In the genomic region with DNA sequence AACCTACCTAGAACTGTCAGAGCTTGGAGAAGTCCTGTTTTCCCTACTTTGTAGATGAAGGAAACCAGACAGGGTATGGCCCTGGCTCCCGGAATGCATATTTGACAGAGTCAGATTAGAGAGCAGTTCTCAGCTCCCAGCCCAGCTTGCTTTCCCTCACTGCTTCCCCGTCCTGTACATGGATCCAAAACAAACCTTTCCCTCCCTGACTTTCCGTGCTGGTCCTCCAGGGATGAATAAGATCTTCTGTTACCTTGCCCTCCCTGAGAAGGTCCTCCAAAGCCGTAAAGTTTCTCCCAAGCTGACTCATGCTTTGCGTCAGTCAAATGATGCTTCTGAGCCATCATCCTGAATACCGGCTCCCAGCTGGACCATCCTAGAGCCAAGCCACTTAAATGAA, we compare ENCODE assay signal across 18 mouse cellular contexts.
A peak's percentile ranks its signal among the peaks of the same experiment; 100 is the strongest.
DNase-seq lines count a peak whose midpoint lies in the region; ATAC-seq and TF ChIP-seq lines count a peak whose summit lies in the region.
"Had no signal": no experiment of that assay in that cellular context is flagged by ENCODE, and none has a peak within 500 bp of the region (broad histone marks: within the 10 kb centered on the region; RNA-seq: fewer than 3 reads in every experiment).

No protein-coding gene starts in this region.

- no peak overlapping the region for H3K4me3 ChIP-seq in kidney, embryonic 14.5 days (ENCODE audit: low read length)
- H3K4me3 ChIP-seq in heart, embryonic 10.5 days, result no peak overlapping the region
- no peak overlapping the region for H3K4me3 ChIP-seq in lung, adult 2 months (replicated peaks; ENCODE audit: extremely low read depth, low read depth, low read length)
- no peak overlapping the region for H3K4me3 ChIP-seq in forebrain, embryonic 10.5 days
- H3K4me3 ChIP-seq in liver, embryonic 12.5 days, result no peak overlapping the region
- H3K4me3 ChIP-seq: erythroblast, embryonic 14.5 days; midbrain, embryonic 13.5 days; myocyte had no signal

- 40% methylated on average over 6 of the region's 6 CpGs for WGBS in kidney, embryonic 14.5 days
- 33% methylated on average over 6 of the region's 6 CpGs for WGBS in heart, embryonic 10.5 days
- 62% methylated on average over 6 of the region's 6 CpGs for WGBS in lung, adult 2 months
- WGBS in forebrain, embryonic 10.5 days, result 85% methylated on average over 6 of the region's 6 CpGs
- WGBS in liver, embryonic 12.5 days (ENCODE audit: insufficient replicate concordance), result 72% methylated on average over 6 of the region's 6 CpGs

- peak; percentile 24; the same call in 1 of the 2 replicates for ATAC-seq in kidney, embryonic 14.5 days (ENCODE audit: low FRiP score, low TSS enrichment)
- no peak for ATAC-seq in liver, embryonic 12.5 days
- ATAC-seq: forebrain, postnatal 0 days; inflammation-experienced regulatory T-cells, adult 6 months; midbrain, embryonic 13.5 days had no signal

- intact Hi-C loops in heart, postnatal 25 days (cut with DNase I), result no loop called here

- H3K9me3 ChIP-seq in kidney, embryonic 14.5 days (ENCODE audit: control insufficient read depth, low read length), result no peaks in the 10 kb centered on the region
- no peaks in the 10 kb centered on the region for H3K9me3 ChIP-seq in heart, embryonic 10.5 days
- H3K9me3 ChIP-seq in forebrain, embryonic 10.5 days, result no peaks in the 10 kb centered on the region
- no peaks in the 10 kb centered on the region for H3K9me3 ChIP-seq in liver, embryonic 12.5 days (replicated peaks)
- H3K9me3 ChIP-seq: midbrain, embryonic 13.5 days had no signal

- H3K9ac ChIP-seq in kidney, embryonic 14.5 days (ENCODE audit: low read depth, low read length), result no peak overlapping the region
- no peak overlapping the region for H3K9ac ChIP-seq in liver, embryonic 12.5 days
- H3K9ac ChIP-seq: forebrain, postnatal 0 days; midbrain, embryonic 13.5 days had no signal

- no peak overlapping the region for H3K27ac ChIP-seq in kidney, embryonic 14.5 days (ENCODE audit: low read depth, low read length)
- H3K27ac ChIP-seq in heart, embryonic 10.5 days, result 0 out of 2 replicates have a peak overlapping the region, but pooled peaks have one; percentile 38
- H3K27ac ChIP-seq in forebrain, embryonic 10.5 days, result no peak overlapping the region
- no peak overlapping the region for H3K27ac ChIP-seq in liver, embryonic 12.5 days
- H3K27ac ChIP-seq: midbrain, embryonic 13.5 days had no signal

- TF ChIP-seq CTCF in lung, adult 2 months (IDR thresholded peaks at IDR 0.05; ENCODE audit: insufficient read depth, low read length), result no peak

- no peak overlapping the region for H3K4me2 ChIP-seq in kidney, embryonic 14.5 days (replicated peaks; ENCODE audit: low read depth, low read length)
- no peak overlapping the region for H3K4me2 ChIP-seq in liver, embryonic 12.5 days
- H3K4me2 ChIP-seq: midbrain, embryonic 13.5 days had no signal

- H3K36me3 ChIP-seq in kidney, embryonic 14.5 days (ENCODE audit: control insufficient read depth, insufficient read depth, low read length), result no peaks in the 10 kb centered on the region
- H3K36me3 ChIP-seq in heart, embryonic 10.5 days, result no peaks in the 10 kb centered on the region
- H3K36me3 ChIP-seq in forebrain, embryonic 10.5 days (replicated peaks), result no peaks in the 10 kb centered on the region
- H3K36me3 ChIP-seq in liver, embryonic 12.5 days, result no peaks in the 10 kb centered on the region
- H3K36me3 ChIP-seq: midbrain, embryonic 13.5 days had no signal

- no peak for DNase-seq in kidney, postnatal 25 days
- DNase-seq in heart, embryonic 10.5 days (ENCODE audit: low spot score), result no peak
- DNase-seq in heart, postnatal 25 days (ENCODE audit: low spot score), result peak; percentile 45
- DNase-seq in lung, adult 2 months, result no peak
- no peak for DNase-seq in forebrain, embryonic 10.5 days (ENCODE audit: extremely low spot score, low spot score)
- DNase-seq: adrenal gland, postnatal 25 days; cerebellum, adult 9-10 months; embryo, embryonic 11 days; forebrain, postnatal 0 days; kidney, postnatal 10 days; layer of hippocampus, adult 9-11 months; thymus, postnatal 4 days had no signal

- H3K27me3 ChIP-seq in kidney, embryonic 14.5 days (ENCODE audit: control insufficient read depth, insufficient read depth, low read length), result no peaks in the 10 kb centered on the region
- H3K27me3 ChIP-seq in heart, embryonic 10.5 days (ENCODE audit: insufficient read depth, poor library complexity, severe bottlenecking), result no peaks in the 10 kb centered on the region
- no peaks in the 10 kb centered on the region for H3K27me3 ChIP-seq in forebrain, embryonic 10.5 days (ENCODE audit: poor library complexity, severe bottlenecking)
- no peaks in the 10 kb centered on the region for H3K27me3 ChIP-seq in liver, embryonic 12.5 days (replicated peaks)
- H3K27me3 ChIP-seq: midbrain, embryonic 13.5 days had no signal

- 0 out of 2 replicates have a peak, but pooled peaks cover 4% of the 10 kb centered on the region for H3K4me1 ChIP-seq in kidney, embryonic 14.5 days (ENCODE audit: control insufficient read depth, insufficient read depth, low read length)
- H3K4me1 ChIP-seq in heart, embryonic 10.5 days, result peaks cover 8% of the 10 kb centered on the region; the same call in 1 of the 2 replicates
- H3K4me1 ChIP-seq in lung, adult 2 months (ENCODE audit: control insufficient read depth, insufficient read depth, low read length), result peaks cover 3% of the 10 kb centered on the region
- H3K4me1 ChIP-seq in forebrain, embryonic 10.5 days, result no peaks in the 10 kb centered on the region
- no peaks in the 10 kb centered on the region for H3K4me1 ChIP-seq in liver, embryonic 12.5 days
- H3K4me1 ChIP-seq: midbrain, embryonic 13.5 days had no signal

- no peak for TF ChIP-seq POLR2A in lung, adult 2 months (IDR thresholded peaks at IDR 0.05; ENCODE audit: borderline replicate concordance, extremely low read depth, low read depth, low read length)
